Mouse (Mus musculus) ES-Bruce4 (cell line): ENCODE results near the gene Nhs.

Experiments
- CTCF ChIP-seq: IDR thresholded peaks from one replicate; pipeline ENCODE4 v1.8.1; 2011; ENCODE audit warnings: low read depth, low read length
- EP300 ChIP-seq: IDR thresholded peaks from 2 replicates; pipeline ENCODE4 v1.6.1; 2011; ENCODE audit warnings: low read depth, low read length; ENCODE audit not compliant: insufficient read depth
- POLR2A ChIP-seq: IDR thresholded peaks from one replicate; pipeline ENCODE4 v1.8.1; 2011; ENCODE audit warnings: low read length; ENCODE audit not compliant: insufficient read depth

GRCm38 (mm10) chrX:161971131-161971530 lies 188.4 kb downstream of the Nhs start:
- no peak for TF ChIP-seq EP300
- no peak for TF ChIP-seq CTCF
- TF ChIP-seq POLR2A = no peak
